38 mouse cellular contexts compared by ENCODE assay signal in genomic region chr5:137140836-137141235, GRCm38 (mm10). TPM values are rescaled to one million over a fixed set of nuclear protein-coding genes. Genes with fewer than 3 reads are reported as not detected.
"Had no signal": no experiment of that assay in that cellular context is flagged by ENCODE, and none has a peak within 500 bp of the region (broad histone marks: within the 10 kb centered on the region; RNA-seq: fewer than 3 reads in every experiment).

No protein-coding gene starts in this region.

- H3K9ac ChIP-seq: heart, embryonic 12.5 days; hindbrain, embryonic 12.5 days; hindbrain, embryonic 14.5 days; kidney, embryonic 15.5 days; limb, embryonic 12.5 days; liver, embryonic 12.5 days; liver, embryonic 14.5 days had no signal

- H3K27me3 ChIP-seq: hindbrain, embryonic 12.5 days; kidney, embryonic 15.5 days had no signal

- H3K4me1 ChIP-seq: heart, embryonic 12.5 days; hindbrain, embryonic 12.5 days; kidney, embryonic 15.5 days; limb, embryonic 12.5 days; liver, embryonic 12.5 days had no signal

- H3K27ac ChIP-seq: gastrocnemius, adult 2 months; heart, embryonic 10.5 days; hindbrain, embryonic 10.5 days; hindbrain, embryonic 12.5 days; hindbrain, embryonic 14.5 days; kidney, embryonic 15.5 days; layer of hippocampus, adult 2 months; left cerebral cortex, adult 2 months; limb, embryonic 10.5 days; limb, embryonic 12.5 days; liver, embryonic 12.5 days; liver, embryonic 14.5 days had no signal

- H3K4me2 ChIP-seq: heart, embryonic 12.5 days; hindbrain, embryonic 12.5 days; hindbrain, embryonic 14.5 days; kidney, embryonic 15.5 days; limb, embryonic 12.5 days; liver, embryonic 12.5 days had no signal

- ATAC-seq: hindbrain, embryonic 16.5 days; inflammation-experienced regulatory T-cells, adult 6 months; liver, embryonic 12.5 days had no signal

- H3K36me3 ChIP-seq: heart, embryonic 10.5 days; heart, embryonic 12.5 days; hindbrain, embryonic 10.5 days; hindbrain, embryonic 12.5 days; kidney, embryonic 15.5 days; limb, embryonic 10.5 days; limb, embryonic 12.5 days; liver, embryonic 12.5 days had no signal

- DNase-seq: gastrocnemius, adult 2 months; gastrocnemius, postnatal 10 days; gastrocnemius, postnatal 25 days; heart, adult 18-20 months; heart, postnatal 10 days; heart, postnatal 4 days; kidney, adult 11 months; kidney, adult 2 months; kidney, adult 9 months; kidney, postnatal 10 days; kidney, postnatal 25 days; kidney, postnatal 4 days; liver had no signal

- H3K4me3 ChIP-seq: gastrocnemius, adult 2 months; heart, embryonic 10.5 days; heart, embryonic 12.5 days; hindbrain, embryonic 10.5 days; hindbrain, embryonic 12.5 days; kidney, embryonic 15.5 days; layer of hippocampus, adult 2 months; left cerebral cortex, adult 2 months; limb, embryonic 10.5 days; limb, embryonic 12.5 days; liver, embryonic 12.5 days had no signal

- H3K9me3 ChIP-seq: heart, embryonic 10.5 days; heart, embryonic 12.5 days; hindbrain, embryonic 12.5 days; kidney, embryonic 15.5 days; limb, embryonic 10.5 days; liver, embryonic 12.5 days had no signal

RNA-seq across cellular contexts. Expression of gene Muc3, which starts 8.3 kb away (rescaled TPM):
- total RNA-seq: gastrocnemius, adult 2 months; gastrocnemius, postnatal 10 days; gastrocnemius, postnatal 25 days; gastrocnemius, postnatal 4 days; granulocyte monocyte progenitor cell, adult 5-6 weeks; heart, adult 18-20 months; heart, adult 8-10 months; heart, postnatal 10 days; heart, postnatal 25 days; heart, postnatal 4 days; layer of hippocampus, adult 2 months; layer of hippocampus, postnatal 10 days; layer of hippocampus, postnatal 25 days; left cerebral cortex, adult 2 months; left cerebral cortex, postnatal 14 days; left cerebral cortex, postnatal 36 days had no signal
- polyA plus RNA-seq: heart, embryonic 10.5 days; heart, embryonic 12.5 days; heart, embryonic 14.5 days; hindbrain, embryonic 10.5 days; hindbrain, embryonic 12.5 days; hindbrain, embryonic 14.5 days; hindbrain, embryonic 16.5 days; inflammation-experienced regulatory T-cells, adult 6 months; kidney, adult 2 months; kidney, embryonic 15.5 days; limb, embryonic 10.5 days; limb, embryonic 12.5 days; limb, embryonic 14.5 days; liver, embryonic 12.5 days; liver, embryonic 14.5 days; liver, embryonic 16.5 days had no signal
